Mouse (Mus musculus): ENCODE measurements at regions not wholly inside any gene's neighbourhood (a gene's known extent, or its start where the extent isn't known, plus 50 kb on each side); places are given as distances from the start of the nearest gene placed in this dataset.

DNA sequence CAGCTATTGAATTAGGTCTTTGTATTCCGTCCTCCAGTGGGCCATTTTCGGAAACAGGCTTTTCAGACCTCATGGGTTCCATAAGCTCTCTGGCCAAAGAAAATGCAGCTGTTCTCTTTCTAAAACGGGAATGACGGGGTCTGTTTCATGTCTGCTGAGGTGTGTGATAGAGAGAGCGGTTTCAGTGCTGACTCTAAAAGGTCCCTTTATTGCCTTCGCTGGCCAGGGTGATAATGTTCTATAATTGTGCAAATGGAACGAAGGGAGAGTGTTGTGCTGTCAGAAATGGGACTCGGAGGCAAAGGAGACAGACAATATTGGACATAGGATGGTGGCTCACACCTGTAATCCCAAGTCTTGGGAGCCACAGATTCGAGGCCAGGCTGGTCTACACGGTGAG lies 53.5 kb upstream of the Osbpl8 start:
- H3K4me2 ChIP-seq (ENCODE audit: low read depth, low read length), result no peak overlapping the region
- H3K4me1 ChIP-seq (replicated peaks; ENCODE audit: control insufficient read depth, insufficient read depth, low read length), result no peaks in the 10 kb centered on the region
- H3K4me3 ChIP-seq (ENCODE audit: low read length), result no peak overlapping the region
- H3K27me3 ChIP-seq (ENCODE audit: control insufficient read depth, insufficient read depth, low read depth, low read length), result no peaks in the 10 kb centered on the region
- H3K27ac ChIP-seq (ENCODE audit: low read length), result no peak overlapping the region
- 80% methylated on average over 10 of the region's 10 CpGs for WGBS
- H3K9me3 ChIP-seq (ENCODE audit: control insufficient read depth, low read length), result no peaks in the 10 kb centered on the region
- ATAC-seq (ENCODE audit: low read depth), result no peak
- H3K36me3 ChIP-seq (ENCODE audit: control insufficient read depth, insufficient read depth, low read length), result no peaks in the 10 kb centered on the region
- no peak overlapping the region for H3K9ac ChIP-seq (ENCODE audit: low read length)

DNA sequence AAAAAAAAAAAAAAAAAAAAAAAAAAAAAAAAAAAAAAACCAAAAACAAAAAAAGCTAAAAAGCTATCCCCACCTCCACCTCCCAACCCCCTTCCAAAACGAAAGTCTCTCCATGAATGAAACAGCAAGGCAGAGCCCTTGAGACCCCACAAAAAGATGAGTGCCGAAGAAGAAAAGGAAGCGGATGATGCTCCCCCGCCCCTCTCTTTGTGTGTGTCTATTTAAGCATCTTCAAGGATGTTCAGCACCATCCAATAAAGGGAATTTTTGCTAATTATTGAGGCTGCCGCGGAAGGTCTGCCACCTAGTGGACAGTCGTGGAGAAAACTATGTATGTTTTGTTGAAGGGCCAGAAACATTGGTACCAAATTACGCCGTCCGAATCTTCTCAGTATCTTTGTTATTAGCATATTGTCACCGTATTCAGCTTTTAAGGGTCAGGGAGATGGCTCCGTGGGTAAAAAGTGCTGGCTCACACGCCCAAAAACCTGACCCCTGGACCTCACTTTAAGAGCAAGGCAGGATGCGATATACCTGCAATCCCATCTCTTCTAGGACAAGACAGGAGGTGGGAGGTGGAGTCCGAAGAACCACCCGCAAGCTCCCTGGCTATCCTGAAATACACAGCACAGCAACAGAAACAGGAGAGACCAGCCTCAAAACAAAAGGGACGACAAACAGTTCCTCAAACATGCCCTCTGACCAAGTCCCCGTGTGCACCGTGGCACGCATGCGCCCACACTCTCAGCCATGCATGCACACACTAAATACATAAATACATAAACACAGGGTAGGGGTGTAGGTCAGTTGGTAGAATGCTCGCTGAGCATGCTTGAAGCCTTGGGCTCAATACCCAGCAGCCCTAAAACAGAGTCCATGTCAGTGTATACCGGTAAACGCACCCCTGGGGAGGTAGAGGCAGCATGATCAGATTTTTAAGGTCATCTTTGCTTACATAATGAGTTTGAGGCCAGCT lies 55.6 kb upstream of the Osbpl8 start:
- no peaks in the 10 kb centered on the region for H3K9me3 ChIP-seq (ENCODE audit: control insufficient read depth, low read length)
- H3K4me3 ChIP-seq (ENCODE audit: low read length), result no peak overlapping the region
- 43% methylated on average over 24 of the region's 24 CpGs for WGBS
- ATAC-seq (ENCODE audit: low read depth), result 0 out of 2 replicates have a peak, but pooled peaks have one; percentile 17
- H3K9ac ChIP-seq (ENCODE audit: low read length), result no peak overlapping the region
- H3K4me1 ChIP-seq (replicated peaks; ENCODE audit: control insufficient read depth, insufficient read depth, low read length), result no peaks in the 10 kb centered on the region
- H3K27ac ChIP-seq (ENCODE audit: low read length), result no peak overlapping the region
- H3K36me3 ChIP-seq (ENCODE audit: control insufficient read depth, insufficient read depth, low read length), result no peaks in the 10 kb centered on the region
- H3K4me2 ChIP-seq (ENCODE audit: low read depth, low read length), result peak overlapping the region; percentile 40; the same call in 1 of the 2 replicates
- no peaks in the 10 kb centered on the region for H3K27me3 ChIP-seq (ENCODE audit: control insufficient read depth, insufficient read depth, low read depth, low read length)

GRCm38 (mm10) chr10:111107852-111108251 lies 56.7 kb upstream of the Osbpl8 start:
- Histone ChIP-seq H3K4me1 (replicated peaks; ENCODE audit: control insufficient read depth, insufficient read depth, low read length) (no peaks in the 10 kb centered on the region), H3K27me3 (ENCODE audit: control insufficient read depth, insufficient read depth, low read depth, low read length) (no peaks in the 10 kb centered on the region), H3K27ac (ENCODE audit: low read length) (no peak overlapping the region), H3K9ac (ENCODE audit: low read length) (no peak overlapping the region), H3K4me2 (ENCODE audit: low read depth, low read length) (no peak overlapping the region), H3K36me3 (ENCODE audit: control insufficient read depth, insufficient read depth, low read length) (no peaks in the 10 kb centered on the region), H3K4me3 (ENCODE audit: low read length) (no peak overlapping the region), H3K9me3 (ENCODE audit: control insufficient read depth, low read length) (no peaks in the 10 kb centered on the region)
- ATAC-seq (ENCODE audit: low read depth), result no peak
- 78% methylated on average over 5 of the region's 5 CpGs for WGBS

DNA sequence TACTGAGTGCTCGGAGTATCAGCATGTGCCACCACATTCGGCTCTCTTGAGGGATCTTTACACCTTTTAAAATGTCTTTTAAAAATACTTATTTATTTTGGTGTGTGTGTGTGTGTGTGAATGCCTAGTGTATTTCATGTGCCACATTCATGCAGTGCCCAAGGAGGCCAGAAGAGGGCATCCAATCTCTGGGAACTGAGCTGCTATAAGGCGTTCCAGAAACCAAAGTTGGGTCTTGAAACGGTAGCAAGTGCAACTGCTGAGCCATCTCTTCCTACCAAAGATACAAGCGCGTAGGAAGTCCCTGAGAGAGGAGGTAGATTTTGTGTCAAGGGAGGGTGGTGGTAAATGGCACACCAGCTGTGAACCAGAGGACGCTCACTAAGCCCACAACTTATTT lies 57.2 kb upstream of the Osbpl8 start:
- ATAC-seq (ENCODE audit: low read depth), result no peak
- Histone ChIP-seq H3K36me3 (ENCODE audit: control insufficient read depth, insufficient read depth, low read length) (no peaks in the 10 kb centered on the region), H3K4me3 (ENCODE audit: low read length) (no peak overlapping the region), H3K9ac (ENCODE audit: low read length) (no peak overlapping the region), H3K9me3 (ENCODE audit: control insufficient read depth, low read length) (no peaks in the 10 kb centered on the region), H3K4me1 (replicated peaks; ENCODE audit: control insufficient read depth, insufficient read depth, low read length) (no peaks in the 10 kb centered on the region), H3K27ac (ENCODE audit: low read length) (no peak overlapping the region), H3K4me2 (ENCODE audit: low read depth, low read length) (no peak overlapping the region), H3K27me3 (ENCODE audit: control insufficient read depth, insufficient read depth, low read depth, low read length) (no peaks in the 10 kb centered on the region)
- WGBS, result 59% methylated on average over 7 of the region's 7 CpGs

- H3K27ac ChIP-seq (ENCODE audit: low read length), result no peak overlapping the region
- no peak overlapping the region for H3K9ac ChIP-seq (ENCODE audit: low read length)
- H3K27me3 ChIP-seq (ENCODE audit: control insufficient read depth, insufficient read depth, low read depth, low read length), result no peaks in the 10 kb centered on the region
- 78% methylated on average over 5 of the region's 5 CpGs for WGBS
- H3K4me1 ChIP-seq (replicated peaks; ENCODE audit: control insufficient read depth, insufficient read depth, low read length), result no peaks in the 10 kb centered on the region
- H3K9me3 ChIP-seq (ENCODE audit: control insufficient read depth, low read length), result no peaks in the 10 kb centered on the region
- no peak overlapping the region for H3K4me2 ChIP-seq (ENCODE audit: low read depth, low read length)
- no peaks in the 10 kb centered on the region for H3K36me3 ChIP-seq (ENCODE audit: control insufficient read depth, insufficient read depth, low read length)
- no peak overlapping the region for H3K4me3 ChIP-seq (ENCODE audit: low read length)
- no peak for ATAC-seq (ENCODE audit: low read depth)
Observed at GRCm38 (mm10) chr10:111106411-111106810, 58.1 kb upstream of the Osbpl8 start.

GRCm38 (mm10) chr10:111105662-111106061 lies 58.9 kb upstream of the Osbpl8 start:
- Histone ChIP-seq H3K4me1 (replicated peaks; ENCODE audit: control insufficient read depth, insufficient read depth, low read length) (no peaks in the 10 kb centered on the region), H3K27ac (ENCODE audit: low read length) (no peak overlapping the region), H3K9me3 (ENCODE audit: control insufficient read depth, low read length) (no peaks in the 10 kb centered on the region), H3K27me3 (ENCODE audit: control insufficient read depth, insufficient read depth, low read depth, low read length) (no peaks in the 10 kb centered on the region), H3K4me3 (ENCODE audit: low read length) (no peak overlapping the region), H3K36me3 (ENCODE audit: control insufficient read depth, insufficient read depth, low read length) (no peaks in the 10 kb centered on the region), H3K4me2 (ENCODE audit: low read depth, low read length) (no peak overlapping the region), H3K9ac (ENCODE audit: low read length) (no peak overlapping the region)
- 90% methylated on average over 5 of the region's 5 CpGs for WGBS
- no peak for ATAC-seq (ENCODE audit: low read depth)

GRCm38 (mm10) chr10:111103512-111103911 lies 61.0 kb upstream of the Osbpl8 start:
- Histone ChIP-seq H3K4me3 (ENCODE audit: low read length) (no peak overlapping the region), H3K27ac (ENCODE audit: low read length) (no peak overlapping the region), H3K4me2 (ENCODE audit: low read depth, low read length) (no peak overlapping the region), H3K4me1 (replicated peaks; ENCODE audit: control insufficient read depth, insufficient read depth, low read length) (no peaks in the 10 kb centered on the region; the same call in 1 of the 2 replicates), H3K27me3 (ENCODE audit: control insufficient read depth, insufficient read depth, low read depth, low read length) (no peaks in the 10 kb centered on the region), H3K9me3 (ENCODE audit: control insufficient read depth, low read length) (no peaks in the 10 kb centered on the region), H3K36me3 (ENCODE audit: control insufficient read depth, insufficient read depth, low read length) (no peaks in the 10 kb centered on the region), H3K9ac (ENCODE audit: low read length) (no peak overlapping the region)
- 69% methylated on average over 5 of the region's 5 CpGs for WGBS
- no peak for ATAC-seq (ENCODE audit: low read depth)

DNA sequence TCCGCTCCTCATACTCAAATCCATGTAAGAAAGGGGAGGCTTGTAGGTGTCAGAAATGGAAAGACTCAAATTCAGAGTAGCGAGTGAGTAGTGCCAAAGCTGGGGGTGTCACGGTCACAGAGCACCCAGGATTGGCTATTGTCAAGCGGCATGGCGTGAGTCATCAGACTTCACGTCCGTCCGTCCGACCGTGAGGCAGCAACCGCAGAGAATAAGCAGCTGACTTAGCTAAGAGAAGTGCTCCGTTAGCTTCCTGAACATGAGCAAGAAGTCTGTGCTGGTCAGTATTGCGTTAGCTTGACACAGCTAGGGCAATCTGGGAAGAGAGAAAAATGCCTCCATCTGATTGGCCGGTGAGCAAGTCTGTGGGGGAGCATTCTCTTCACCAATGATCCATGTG lies 61.5 kb upstream of the Osbpl8 start:
- H3K27ac ChIP-seq (ENCODE audit: low read length), result no peak overlapping the region
- no peaks in the 10 kb centered on the region for H3K9me3 ChIP-seq (ENCODE audit: control insufficient read depth, low read length)
- no peak for ATAC-seq (ENCODE audit: low read depth)
- WGBS, result 73% methylated on average over 14 of the region's 14 CpGs
- 0 out of 2 replicates have a peak overlapping the region, but pooled peaks have one; percentile 9 for H3K4me2 ChIP-seq (ENCODE audit: low read depth, low read length)
- H3K27me3 ChIP-seq (ENCODE audit: control insufficient read depth, insufficient read depth, low read depth, low read length), result no peaks in the 10 kb centered on the region
- H3K4me3 ChIP-seq (ENCODE audit: low read length), result no peak overlapping the region
- no peaks in the 10 kb centered on the region for H3K36me3 ChIP-seq (ENCODE audit: control insufficient read depth, insufficient read depth, low read length)
- H3K4me1 ChIP-seq (replicated peaks; ENCODE audit: control insufficient read depth, insufficient read depth, low read length), result no peaks in the 10 kb centered on the region; the same call in 1 of the 2 replicates
- no peak overlapping the region for H3K9ac ChIP-seq (ENCODE audit: low read length)

DNA sequence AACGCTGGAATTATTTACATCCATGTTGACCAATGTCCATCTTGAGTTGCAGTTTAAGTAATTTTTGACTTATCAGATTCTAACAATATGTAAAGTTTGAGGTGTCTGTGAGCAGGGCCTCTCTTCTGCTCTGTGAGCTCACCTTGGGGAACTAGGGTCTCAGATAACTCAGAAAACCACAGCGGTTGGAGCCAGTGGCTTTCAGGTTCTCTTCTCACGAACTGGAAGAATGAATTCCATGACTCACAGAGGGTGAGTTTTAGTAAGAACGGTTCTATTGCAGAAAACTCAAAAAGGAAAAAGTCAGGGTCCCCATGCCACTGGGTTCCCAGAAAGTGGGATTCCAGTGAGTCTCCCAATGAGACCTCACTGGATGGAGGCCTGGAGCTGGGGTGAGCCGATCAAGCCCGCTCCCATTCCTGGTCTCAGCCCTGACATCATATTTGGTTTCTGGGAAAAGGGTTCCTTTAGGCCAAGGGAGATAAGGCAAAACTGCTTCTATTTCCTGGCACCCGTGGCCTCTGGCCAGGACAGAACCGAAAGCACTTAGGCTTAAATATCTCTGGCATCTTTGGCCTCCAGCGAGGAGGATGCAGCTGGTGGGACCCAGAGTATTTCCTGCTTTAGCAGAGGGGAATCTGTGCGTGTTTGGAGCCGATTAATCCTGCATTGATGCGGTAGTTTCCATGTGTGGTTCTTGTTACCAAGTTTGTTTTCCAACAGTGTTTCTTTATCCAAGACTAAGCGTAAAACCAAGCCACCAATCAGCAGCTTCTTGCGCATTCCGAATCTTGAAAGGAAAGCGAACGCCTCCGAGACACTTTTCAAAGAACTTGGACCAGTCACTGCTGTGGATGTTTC lies 62.4 kb upstream of the Osbpl8 start:
- Histone ChIP-seq H3K9me3 (ENCODE audit: control insufficient read depth, low read length) (no peaks in the 10 kb centered on the region), H3K4me1 (replicated peaks; ENCODE audit: control insufficient read depth, insufficient read depth, low read length) (no peaks in the 10 kb centered on the region; the same call in 1 of the 2 replicates), H3K9ac (ENCODE audit: low read length) (no peak overlapping the region), H3K4me3 (ENCODE audit: low read length) (no peak overlapping the region), H3K27ac (ENCODE audit: low read length) (peak overlapping the region; percentile 45; the same call in 1 of the 2 replicates), H3K27me3 (ENCODE audit: control insufficient read depth, insufficient read depth, low read depth, low read length) (no peaks in the 10 kb centered on the region), H3K36me3 (ENCODE audit: control insufficient read depth, insufficient read depth, low read length) (no peaks in the 10 kb centered on the region), H3K4me2 (ENCODE audit: low read depth, low read length) (peak overlapping the region; percentile 9; the same call in 1 of the 2 replicates)
- WGBS, result 61% methylated on average over 18 of the region's 18 CpGs
- ATAC-seq (ENCODE audit: low read depth), result peak; percentile 46; the same call in 1 of the 2 replicates

All from lung, embryonic 16.5 days (tissue).